Mouse (Mus musculus): Measurements from ENCODE around the gene Dvl1. TPM values are rescaled to one million over a fixed set of nuclear protein-coding genes. Genes with fewer than 3 reads are reported as not detected.

Gene Dvl1
- 63.2 TPM for polyA plus RNA-seq (2014; fragmentation: Illumina TruSeq; extraction: RNeasy Lipid Tissue Mini Kit (QIAGEN cat#74804); ENCODE audit: low read depth, low replicate concordance)

DNA sequence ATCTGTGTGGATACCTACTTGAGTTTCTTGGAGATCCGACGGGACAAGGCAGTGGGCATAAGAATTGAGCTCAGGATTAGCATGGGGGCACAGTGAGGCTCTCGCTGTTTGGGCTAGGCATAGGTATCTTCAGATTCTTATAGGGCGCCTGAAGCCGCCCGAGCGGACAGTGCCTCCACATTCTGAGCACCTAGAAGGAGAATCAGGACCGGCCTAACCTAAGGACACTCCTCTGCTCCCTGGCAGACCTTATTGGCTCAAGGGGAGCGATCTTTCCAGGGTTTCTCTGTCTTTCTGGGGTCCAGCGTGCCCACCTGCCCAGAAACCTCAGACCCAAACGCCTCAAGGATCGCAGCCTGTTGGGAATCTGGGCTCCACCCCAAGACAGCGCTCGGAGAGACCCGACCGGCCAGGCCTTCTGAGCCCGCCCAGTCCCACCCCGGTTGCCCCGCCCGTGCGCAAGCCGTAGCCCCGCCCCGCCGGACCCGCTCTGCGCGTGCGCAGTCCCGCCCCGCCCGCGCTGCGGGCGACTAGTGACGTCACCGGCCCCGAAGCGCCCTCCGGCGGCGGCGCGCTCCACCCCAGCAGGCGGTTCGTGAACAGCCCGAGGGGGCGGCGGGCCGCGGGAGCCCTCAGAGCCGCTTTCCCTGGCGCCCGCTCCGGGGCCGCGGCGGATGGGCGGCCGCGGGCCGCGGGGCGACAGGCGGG is at the start of gene Dvl1:
Gene Dvl1 (plus strand): TSS at position 532 of the 708 bp plus-strand sequence.

DNA sequence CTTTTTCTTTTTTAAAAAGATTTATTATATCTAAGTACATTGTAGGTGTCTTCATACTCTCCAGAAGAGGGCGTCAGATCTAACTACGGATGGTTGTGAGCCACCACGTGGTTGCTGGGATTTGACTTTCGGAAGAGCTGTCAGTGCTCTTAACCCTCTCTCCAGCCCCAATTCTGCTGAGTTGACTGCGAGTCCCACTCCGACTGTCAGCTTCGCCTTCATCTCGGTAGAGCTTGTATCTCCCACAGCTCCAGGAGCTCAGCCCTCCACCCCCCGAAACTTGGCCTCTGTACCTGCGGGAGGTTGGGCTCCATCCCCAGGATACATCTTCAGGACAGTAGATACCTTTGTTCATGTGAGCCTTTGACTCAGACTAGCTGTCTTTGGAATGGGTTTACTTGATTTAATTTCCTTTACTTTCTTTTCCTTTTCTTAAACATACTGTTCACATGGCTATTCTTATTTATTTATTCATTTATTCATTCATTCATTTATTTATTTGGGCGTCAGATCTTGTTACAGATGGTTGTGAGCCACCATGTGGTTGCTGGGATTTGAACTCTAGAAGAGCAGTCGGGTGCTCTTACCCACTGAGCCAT is 44.4 kb upstream of the Dvl1 start, which contains the start of gene Mrpl20:
Gene Mrpl20 (plus strand): TSS at position 138 of the 599 bp plus-strand sequence.

GRCm38 (mm10) chr4:155811929-155812664 is 35.1 kb upstream of the Dvl1 start, which contains the start of gene Ccnl2:
Ccnl2 (plus strand) TSS chr4:155812489.

DNA sequence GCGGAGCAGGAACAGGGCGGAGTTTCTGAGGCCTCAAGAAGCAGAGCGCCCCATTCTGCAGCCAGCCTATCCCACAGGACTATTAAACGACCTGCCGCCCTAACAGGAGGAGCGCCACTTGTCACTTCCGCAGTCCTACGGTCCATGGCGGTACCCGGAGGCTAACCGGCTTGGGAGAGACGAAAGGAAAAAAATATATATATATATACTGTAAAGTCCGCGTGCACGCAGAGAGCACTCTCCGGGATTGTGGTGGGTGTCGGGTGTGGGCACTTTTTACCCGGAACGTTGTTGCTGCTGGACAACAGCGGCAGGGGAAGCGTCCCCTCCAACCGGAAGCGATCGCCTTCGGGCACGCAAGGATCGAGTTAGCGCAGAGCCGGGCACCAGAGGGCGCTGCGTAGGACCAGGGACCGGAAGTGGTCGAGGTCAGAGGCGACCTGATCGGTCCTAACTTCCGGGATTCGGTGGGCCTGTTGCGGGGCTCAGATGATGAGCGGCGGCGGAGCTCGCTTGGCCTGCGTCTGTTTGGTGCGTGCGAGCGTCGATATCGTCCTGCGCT is 15.9 kb upstream of the Dvl1 start, which contains the start of gene Aurkaip1:
Gene Aurkaip1 (plus strand): TSS at position 68 of the 562 bp plus-strand sequence.

GRCm38 (mm10) chr4:155839483-155839910 is 7.7 kb upstream of the Dvl1 start, which contains the start of gene Mxra8:
Mxra8 (plus strand) TSS chr4:155839680.

GRCm38 (mm10) chr4:155863001-155863400 is 15.8 kb downstream of the Dvl1 start, which contains the start of gene Tas1r3:
Tas1r3 (minus strand) TSS chr4:155863362.

GRCm38 (mm10) chr4:155869317-155870033 is 22.3 kb downstream of the Dvl1 start, which contains the start of the genes Cptp and Ints11:
Cptp (minus strand) TSS chr4:155869440.
Ints11 (plus strand) TSS chr4:155869546.

GRCm38 (mm10) chr4:155891551-155892001 is 44.4 kb downstream of the Dvl1 start, which contains the start of the genes Pusl1 and Acap3:
Pusl1 (minus strand) TSS chr4:155891781.
Acap3 (plus strand) TSS chr4:155891822.

Other genes starting within 250 kb of the Dvl1 start
- gene Slc35e2, start 246.0 kb upstream of the Dvl1 start, polyA plus RNA-seq (2014; fragmentation: Illumina TruSeq; extraction: RNeasy Lipid Tissue Mini Kit (QIAGEN cat#74804); ENCODE audit: low read depth, low replicate concordance): 26.1 TPM
- gene Cdk11b, start 222.5 kb upstream of the Dvl1 start, polyA plus RNA-seq (2014; fragmentation: Illumina TruSeq; extraction: RNeasy Lipid Tissue Mini Kit (QIAGEN cat#74804); ENCODE audit: low read depth, low replicate concordance): 63.7 TPM
- not detected for gene Gm10563, start 202.0 kb upstream of the Dvl1 start, polyA plus RNA-seq (2014; fragmentation: Illumina TruSeq; extraction: RNeasy Lipid Tissue Mini Kit (QIAGEN cat#74804); ENCODE audit: low read depth, low replicate concordance)
- gene Mmp23, start 194.0 kb upstream of the Dvl1 start, polyA plus RNA-seq (2014; fragmentation: Illumina TruSeq; extraction: RNeasy Lipid Tissue Mini Kit (QIAGEN cat#74804); ENCODE audit: low read depth, low replicate concordance): 32.0 TPM
- 31.0 TPM for gene Mib2, start 178.2 kb upstream of the Dvl1 start, polyA plus RNA-seq (2014; fragmentation: Illumina TruSeq; extraction: RNeasy Lipid Tissue Mini Kit (QIAGEN cat#74804); ENCODE audit: low read depth, low replicate concordance)
- 18.7 TPM for gene Fndc10, start 153.1 kb upstream of the Dvl1 start, polyA plus RNA-seq (2014; fragmentation: Illumina TruSeq; extraction: RNeasy Lipid Tissue Mini Kit (QIAGEN cat#74804); ENCODE audit: low read depth, low replicate concordance)
- 69.1 TPM for gene Ssu72, start 142.6 kb upstream of the Dvl1 start, polyA plus RNA-seq (2014; fragmentation: Illumina TruSeq; extraction: RNeasy Lipid Tissue Mini Kit (QIAGEN cat#74804); ENCODE audit: low read depth, low replicate concordance)
- gene Tmem240, start 112.6 kb upstream of the Dvl1 start, polyA plus RNA-seq (2014; fragmentation: Illumina TruSeq; extraction: RNeasy Lipid Tissue Mini Kit (QIAGEN cat#74804); ENCODE audit: low read depth, low replicate concordance): 0.89 TPM
- 33.3 TPM for gene Atad3a, start 86.3 kb upstream of the Dvl1 start, polyA plus RNA-seq (2014; fragmentation: Illumina TruSeq; extraction: RNeasy Lipid Tissue Mini Kit (QIAGEN cat#74804); ENCODE audit: low read depth, low replicate concordance)
- 15.1 TPM for gene Vwa1, start 72.7 kb upstream of the Dvl1 start, polyA plus RNA-seq (2014; fragmentation: Illumina TruSeq; extraction: RNeasy Lipid Tissue Mini Kit (QIAGEN cat#74804); ENCODE audit: low read depth, low replicate concordance)
- 5.9 TPM for gene Tmem88b, start 61.5 kb upstream of the Dvl1 start, polyA plus RNA-seq (2014; fragmentation: Illumina TruSeq; extraction: RNeasy Lipid Tissue Mini Kit (QIAGEN cat#74804); ENCODE audit: low read depth, low replicate concordance)
- gene Ankrd65, start 57.0 kb upstream of the Dvl1 start, polyA plus RNA-seq (2014; fragmentation: Illumina TruSeq; extraction: RNeasy Lipid Tissue Mini Kit (QIAGEN cat#74804); ENCODE audit: low read depth, low replicate concordance): 2.4 TPM
- gene Mrpl20, start 44.5 kb upstream of the Dvl1 start, polyA plus RNA-seq (2014; fragmentation: Illumina TruSeq; extraction: RNeasy Lipid Tissue Mini Kit (QIAGEN cat#74804); ENCODE audit: low read depth, low replicate concordance): 111 TPM
- 107 TPM for gene Ccnl2, start 34.9 kb upstream of the Dvl1 start, polyA plus RNA-seq (2014; fragmentation: Illumina TruSeq; extraction: RNeasy Lipid Tissue Mini Kit (QIAGEN cat#74804); ENCODE audit: low read depth, low replicate concordance)
- 96.0 TPM for gene Aurkaip1, start 16.1 kb upstream of the Dvl1 start, polyA plus RNA-seq (2014; fragmentation: Illumina TruSeq; extraction: RNeasy Lipid Tissue Mini Kit (QIAGEN cat#74804); ENCODE audit: low read depth, low replicate concordance)
- gene Mxra8, start 7.7 kb upstream of the Dvl1 start, polyA plus RNA-seq (2014; fragmentation: Illumina TruSeq; extraction: RNeasy Lipid Tissue Mini Kit (QIAGEN cat#74804); ENCODE audit: low read depth, low replicate concordance): 87.1 TPM
- 0.24 TPM for gene Tas1r3, start 16.0 kb downstream of the Dvl1 start, polyA plus RNA-seq (2014; fragmentation: Illumina TruSeq; extraction: RNeasy Lipid Tissue Mini Kit (QIAGEN cat#74804); ENCODE audit: low read depth, low replicate concordance)
- gene Cptp, start 22.0 kb downstream of the Dvl1 start, polyA plus RNA-seq (2014; fragmentation: Illumina TruSeq; extraction: RNeasy Lipid Tissue Mini Kit (QIAGEN cat#74804); ENCODE audit: low read depth, low replicate concordance): 15.3 TPM
- gene Ints11, start 22.1 kb downstream of the Dvl1 start, polyA plus RNA-seq (2014; fragmentation: Illumina TruSeq; extraction: RNeasy Lipid Tissue Mini Kit (QIAGEN cat#74804); ENCODE audit: low read depth, low replicate concordance): 20.0 TPM
- 20.0 TPM for gene Pusl1, start 44.4 kb downstream of the Dvl1 start, polyA plus RNA-seq (2014; fragmentation: Illumina TruSeq; extraction: RNeasy Lipid Tissue Mini Kit (QIAGEN cat#74804); ENCODE audit: low read depth, low replicate concordance)
- 9.8 TPM for gene Acap3, start 44.4 kb downstream of the Dvl1 start, polyA plus RNA-seq (2014; fragmentation: Illumina TruSeq; extraction: RNeasy Lipid Tissue Mini Kit (QIAGEN cat#74804); ENCODE audit: low read depth, low replicate concordance)
- gene Ube2j2, start 96.4 kb downstream of the Dvl1 start, polyA plus RNA-seq (2014; fragmentation: Illumina TruSeq; extraction: RNeasy Lipid Tissue Mini Kit (QIAGEN cat#74804); ENCODE audit: low read depth, low replicate concordance): 49.1 TPM
- gene C1qtnf12, start 114.9 kb downstream of the Dvl1 start, polyA plus RNA-seq (2014; fragmentation: Illumina TruSeq; extraction: RNeasy Lipid Tissue Mini Kit (QIAGEN cat#74804); ENCODE audit: low read depth, low replicate concordance): 116 TPM
- 5.6 TPM for gene B3galt6, start 145.2 kb downstream of the Dvl1 start, polyA plus RNA-seq (2014; fragmentation: Illumina TruSeq; extraction: RNeasy Lipid Tissue Mini Kit (QIAGEN cat#74804); ENCODE audit: low read depth, low replicate concordance)
- gene Sdf4, start 145.5 kb downstream of the Dvl1 start, polyA plus RNA-seq (2014; fragmentation: Illumina TruSeq; extraction: RNeasy Lipid Tissue Mini Kit (QIAGEN cat#74804); ENCODE audit: low read depth, low replicate concordance): 298 TPM
- gene Tnfrsf4, start 166.4 kb downstream of the Dvl1 start, polyA plus RNA-seq (2014; fragmentation: Illumina TruSeq; extraction: RNeasy Lipid Tissue Mini Kit (QIAGEN cat#74804); ENCODE audit: low read depth, low replicate concordance): 2.4 TPM
- gene Tnfrsf18, start 178.8 kb downstream of the Dvl1 start, polyA plus RNA-seq (2014; fragmentation: Illumina TruSeq; extraction: RNeasy Lipid Tissue Mini Kit (QIAGEN cat#74804); ENCODE audit: low read depth, low replicate concordance): 1.8 TPM
- gene Ttll10, start 212.0 kb downstream of the Dvl1 start, polyA plus RNA-seq (2014; fragmentation: Illumina TruSeq; extraction: RNeasy Lipid Tissue Mini Kit (QIAGEN cat#74804); ENCODE audit: low read depth, low replicate concordance): 19.1 TPM